Mouse (Mus musculus): Measurements from ENCODE around the gene Ankrd17. TPM values are rescaled to one million over a fixed set of nuclear protein-coding genes. Genes with fewer than 3 reads are reported as not detected.

Ankrd17 gene
- polyA plus RNA-seq, 1 experiment from 2014 or later, result 32.9 TPM

- Histone ChIP-seq H3K4me1 (replicated peaks; ENCODE audit: control insufficient read depth, insufficient read depth, low read length) (no peaks in the 10 kb centered on the region), H3K9ac (ENCODE audit: low read length) (no peak overlapping the region), H3K27ac (ENCODE audit: low read depth, low read length) (no peak overlapping the region), H3K9me3 (ENCODE audit: control insufficient read depth, low read length) (no peaks in the 10 kb centered on the region), H3K27me3 (ENCODE audit: control insufficient read depth, insufficient read depth, low read length) (no peaks in the 10 kb centered on the region), H3K4me2 (ENCODE audit: low read depth, low read length, severe bottlenecking) (no peak overlapping the region), H3K4me3 (ENCODE audit: low read depth, low read length) (no peak overlapping the region), H3K36me3 (ENCODE audit: control insufficient read depth, insufficient read depth, low read length) (no peaks in the 10 kb centered on the region)
- DNase-seq (ENCODE audit: low spot score) (no peak), ATAC-seq (replicated peaks; ENCODE audit: low FRiP score) (no peak)
- 90% methylated on average over 3 of the region's 3 CpGs for WGBS
These were observed 19.5 kb downstream of the Ankrd17 start for GRCm38 (mm10) chr5:90346877-90347276.

- no peak overlapping the region for H3K27ac ChIP-seq (ENCODE audit: low read depth, low read length)
- peaks cover 9% of the 10 kb centered on the region; the same call in 1 of the 2 replicates for H3K4me1 ChIP-seq (replicated peaks; ENCODE audit: control insufficient read depth, insufficient read depth, low read length)
- H3K9ac ChIP-seq (ENCODE audit: low read length), result no peak overlapping the region
- DNase-seq (ENCODE audit: low spot score) (no peak), ATAC-seq (replicated peaks; ENCODE audit: low FRiP score) (no peak)
- no peaks in the 10 kb centered on the region for H3K27me3 ChIP-seq (ENCODE audit: control insufficient read depth, insufficient read depth, low read length)
- 81% methylated on average over 4 of the region's 4 CpGs for WGBS
- no peaks in the 10 kb centered on the region for H3K9me3 ChIP-seq (ENCODE audit: control insufficient read depth, low read length)
- H3K4me3 ChIP-seq (ENCODE audit: low read depth, low read length), result no peak overlapping the region
- H3K36me3 ChIP-seq (ENCODE audit: control insufficient read depth, insufficient read depth, low read length), result no peaks in the 10 kb centered on the region
- H3K4me2 ChIP-seq (ENCODE audit: low read depth, low read length, severe bottlenecking), result no peak overlapping the region
These were observed 25.5 kb downstream of the Ankrd17 start for GRCm38 (mm10) chr5:90340847-90341246.

GRCm38 (mm10) chr5:90339953-90340343 is 26.4 kb downstream of the Ankrd17 start:
- H3K4me3 ChIP-seq (ENCODE audit: low read depth, low read length), result no peak overlapping the region
- ATAC-seq (replicated peaks; ENCODE audit: low FRiP score) (peak; percentile 24), DNase-seq (ENCODE audit: low spot score) (no peak)
- no peaks in the 10 kb centered on the region for H3K36me3 ChIP-seq (ENCODE audit: control insufficient read depth, insufficient read depth, low read length)
- H3K4me1 ChIP-seq (replicated peaks; ENCODE audit: control insufficient read depth, insufficient read depth, low read length), result peaks cover 9% of the 10 kb centered on the region; the same call in 1 of the 2 replicates
- no peak overlapping the region for H3K9ac ChIP-seq (ENCODE audit: low read length)
- WGBS, result 90% methylated on average over 1 of the region's 1 CpGs
- H3K4me2 ChIP-seq (ENCODE audit: low read depth, low read length, severe bottlenecking), result no peak overlapping the region
- H3K9me3 ChIP-seq (ENCODE audit: control insufficient read depth, low read length), result no peaks in the 10 kb centered on the region
- H3K27me3 ChIP-seq (ENCODE audit: control insufficient read depth, insufficient read depth, low read length), result no peaks in the 10 kb centered on the region
- no peak overlapping the region for H3K27ac ChIP-seq (ENCODE audit: low read depth, low read length)

- H3K4me3 ChIP-seq (ENCODE audit: low read depth, low read length), result peak overlapping the region; percentile 9
- H3K27ac ChIP-seq (ENCODE audit: low read depth, low read length), result peak overlapping the region; percentile 43; the same call in 1 of the 2 replicates
- DNase-seq (ENCODE audit: low spot score) (peak; percentile 57), ATAC-seq (replicated peaks; ENCODE audit: low FRiP score) (peak; percentile 81)
- WGBS, result 20% methylated on average over 5 of the region's 5 CpGs
- H3K9me3 ChIP-seq (ENCODE audit: control insufficient read depth, low read length), result no peaks in the 10 kb centered on the region
- H3K27me3 ChIP-seq (ENCODE audit: control insufficient read depth, insufficient read depth, low read length), result no peaks in the 10 kb centered on the region
- no peaks in the 10 kb centered on the region for H3K36me3 ChIP-seq (ENCODE audit: control insufficient read depth, insufficient read depth, low read length)
- peaks cover 9% of the 10 kb centered on the region; the same call in 1 of the 2 replicates for H3K4me1 ChIP-seq (replicated peaks; ENCODE audit: control insufficient read depth, insufficient read depth, low read length)
- peak overlapping the region; percentile 42; the same call in 1 of the 2 replicates for H3K4me2 ChIP-seq (ENCODE audit: low read depth, low read length, severe bottlenecking)
- H3K9ac ChIP-seq (ENCODE audit: low read length), result no peak overlapping the region
These were observed 27.0 kb downstream of the Ankrd17 start for GRCm38 (mm10) chr5:90339129-90339952.

- no peaks in the 10 kb centered on the region for H3K36me3 ChIP-seq (ENCODE audit: control insufficient read depth, insufficient read depth, low read length)
- peak overlapping the region; percentile 32; the same call in 1 of the 2 replicates for H3K4me2 ChIP-seq (ENCODE audit: low read depth, low read length, severe bottlenecking)
- H3K27me3 ChIP-seq (ENCODE audit: control insufficient read depth, insufficient read depth, low read length), result no peaks in the 10 kb centered on the region
- WGBS, result 28% methylated on average over 7 of the region's 7 CpGs
- H3K4me3 ChIP-seq (ENCODE audit: low read depth, low read length), result no peak overlapping the region; the same call in 1 of the 2 replicates
- no peaks in the 10 kb centered on the region for H3K9me3 ChIP-seq (ENCODE audit: control insufficient read depth, low read length)
- peak; percentile 52 for DNase-seq (ENCODE audit: low spot score)
- peaks cover 9% of the 10 kb centered on the region; the same call in 1 of the 2 replicates for H3K4me1 ChIP-seq (replicated peaks; ENCODE audit: control insufficient read depth, insufficient read depth, low read length)
- ATAC-seq (replicated peaks; ENCODE audit: low FRiP score), result peak; percentile 86
- H3K27ac ChIP-seq (ENCODE audit: low read depth, low read length), result peak overlapping the region; percentile 41; the same call in 1 of the 2 replicates
- no peak overlapping the region for H3K9ac ChIP-seq (ENCODE audit: low read length)
These were observed 27.9 kb downstream of the Ankrd17 start for GRCm38 (mm10) chr5:90338177-90339091.

GRCm38 (mm10) chr5:90332478-90332877 is 33.9 kb downstream of the Ankrd17 start:
- H3K9ac ChIP-seq (ENCODE audit: low read length), result no peak overlapping the region
- no peaks in the 10 kb centered on the region for H3K9me3 ChIP-seq (ENCODE audit: control insufficient read depth, low read length)
- no peak for DNase-seq (ENCODE audit: low spot score)
- H3K4me3 ChIP-seq (ENCODE audit: low read depth, low read length), result no peak overlapping the region
- no peak overlapping the region for H3K4me2 ChIP-seq (ENCODE audit: low read depth, low read length, severe bottlenecking)
- H3K36me3 ChIP-seq (ENCODE audit: control insufficient read depth, insufficient read depth, low read length), result no peaks in the 10 kb centered on the region
- WGBS, result 100% methylated on average over 2 of the region's 2 CpGs
- H3K4me1 ChIP-seq (replicated peaks; ENCODE audit: control insufficient read depth, insufficient read depth, low read length), result no peaks in the 10 kb centered on the region
- ATAC-seq (replicated peaks; ENCODE audit: low FRiP score), result no peak
- H3K27me3 ChIP-seq (ENCODE audit: control insufficient read depth, insufficient read depth, low read length), result no peaks in the 10 kb centered on the region
- no peak overlapping the region for H3K27ac ChIP-seq (ENCODE audit: low read depth, low read length)

- DNase-seq (ENCODE audit: low spot score) (no peak), ATAC-seq (replicated peaks; ENCODE audit: low FRiP score) (no peak)
- Histone ChIP-seq H3K4me1 (replicated peaks; ENCODE audit: control insufficient read depth, insufficient read depth, low read length) (no peaks in the 10 kb centered on the region), H3K9ac (ENCODE audit: low read length) (no peak overlapping the region), H3K9me3 (ENCODE audit: control insufficient read depth, low read length) (no peaks in the 10 kb centered on the region), H3K4me2 (ENCODE audit: low read depth, low read length, severe bottlenecking) (no peak overlapping the region), H3K36me3 (ENCODE audit: control insufficient read depth, insufficient read depth, low read length) (no peaks in the 10 kb centered on the region), H3K4me3 (ENCODE audit: low read depth, low read length) (no peak overlapping the region), H3K27ac (ENCODE audit: low read depth, low read length) (no peak overlapping the region), H3K27me3 (ENCODE audit: control insufficient read depth, insufficient read depth, low read length) (no peaks in the 10 kb centered on the region)
- WGBS, result 89% methylated on average over 1 of the region's 1 CpGs
These were observed 35.3 kb downstream of the Ankrd17 start for GRCm38 (mm10) chr5:90331071-90331470.

GRCm38 (mm10) chr5:90298396-90298795 is 68.0 kb downstream of the Ankrd17 start:
- no peak for ATAC-seq (replicated peaks; ENCODE audit: low FRiP score)
- no peak for DNase-seq (ENCODE audit: low spot score)
- Histone ChIP-seq H3K4me2 (ENCODE audit: low read depth, low read length, severe bottlenecking) (no peak overlapping the region), H3K9me3 (ENCODE audit: control insufficient read depth, low read length) (no peaks in the 10 kb centered on the region), H3K27ac (ENCODE audit: low read depth, low read length) (no peak overlapping the region), H3K4me3 (ENCODE audit: low read depth, low read length) (no peak overlapping the region), H3K27me3 (ENCODE audit: control insufficient read depth, insufficient read depth, low read length) (no peaks in the 10 kb centered on the region), H3K36me3 (ENCODE audit: control insufficient read depth, insufficient read depth, low read length) (peaks cover 2% of the 10 kb centered on the region; the same call in 1 of the 2 replicates), H3K9ac (ENCODE audit: low read length) (no peak overlapping the region), H3K4me1 (replicated peaks; ENCODE audit: control insufficient read depth, insufficient read depth, low read length) (no peaks in the 10 kb centered on the region)
- WGBS, result 94% methylated on average over 11 of the region's 11 CpGs

Measured in forebrain, embryonic 11.5 days (tissue).